Mouse (Mus musculus): Measurements from ENCODE around the gene Cdc42ep2. TPM values are rescaled to one million over a fixed set of nuclear protein-coding genes. Genes with fewer than 3 reads are reported as not detected.
A peak's percentile ranks its signal among the peaks of the same experiment; 100 is the strongest.

Gene Cdc42ep2
- total RNA-seq, 2 experiments from 2014 or later = 11.4 TPM

GRCm38 (mm10) chr19:5943404-5943803 lies 18.8 kb upstream of the Cdc42ep2 start:
- no peak for DNase-seq (ENCODE audit: low spot score in 2 of 2)

GRCm38 (mm10) chr19:5942581-5942980 lies 18.0 kb upstream of the Cdc42ep2 start:
- DNase-seq (ENCODE audit: low spot score in 2 of 2) = no peak

- no peak for DNase-seq (ENCODE audit: low spot score in 2 of 2)
Observed at GRCm38 (mm10) chr19:5940656-5941055, 16.0 kb upstream of the Cdc42ep2 start.

GRCm38 (mm10) chr19:5940173-5940572 lies 15.6 kb upstream of the Cdc42ep2 start:
- DNase-seq (ENCODE audit: low spot score in 2 of 2) = no peak

- DNase-seq (ENCODE audit: low spot score in 2 of 2) = no peak
Observed at GRCm38 (mm10) chr19:5939715-5940114, 15.1 kb upstream of the Cdc42ep2 start.

GRCm38 (mm10) chr19:5938516-5938915 lies 13.9 kb upstream of the Cdc42ep2 start:
- no peak for DNase-seq (ENCODE audit: low spot score in 2 of 2)

GRCm38 (mm10) chr19:5937836-5938406 lies 13.3 kb upstream of the Cdc42ep2 start:
- DNase-seq (ENCODE audit: low spot score in 2 of 2) = no peak

GRCm38 (mm10) chr19:5937095-5937835 lies 12.6 kb upstream of the Cdc42ep2 start:
- no peak for DNase-seq (ENCODE audit: low spot score in 2 of 2)

- no peak for DNase-seq (ENCODE audit: low spot score in 2 of 2)
Observed at GRCm38 (mm10) chr19:5935691-5936090, 11.1 kb upstream of the Cdc42ep2 start.

GRCm38 (mm10) chr19:5935266-5935665 lies 10.7 kb upstream of the Cdc42ep2 start:
- no peak for DNase-seq (ENCODE audit: low spot score in 2 of 2)

GRCm38 (mm10) chr19:5929634-5930596 lies 5.3 kb upstream of the Cdc42ep2 start:
- peak in 1 of 2 experiments; percentile 48 for DNase-seq (ENCODE audit: low spot score in 2 of 2)

GRCm38 (mm10) chr19:5928546-5928945 lies 3.9 kb upstream of the Cdc42ep2 start:
- DNase-seq (ENCODE audit: low spot score in 2 of 2) = no peak

GRCm38 (mm10) chr19:5928104-5928503 lies 3.5 kb upstream of the Cdc42ep2 start:
- DNase-seq (ENCODE audit: low spot score in 2 of 2) = no peak

GRCm38 (mm10) chr19:5927532-5927931 lies 2.9 kb upstream of the Cdc42ep2 start:
- no peak for DNase-seq (ENCODE audit: low spot score in 2 of 2)

- DNase-seq (ENCODE audit: low spot score in 2 of 2) = no peak
Observed at GRCm38 (mm10) chr19:5927026-5927425, 2.4 kb upstream of the Cdc42ep2 start.

- no peak for DNase-seq (ENCODE audit: low spot score in 2 of 2)
Observed at GRCm38 (mm10) chr19:5925311-5925855, 767 bp upstream of the Cdc42ep2 start.

GRCm38 (mm10) chr19:5923990-5924712 lies 465 bp downstream of the Cdc42ep2 start:
- DNase-seq (ENCODE audit: low spot score in 2 of 2) = peak; percentile 62 to 86

GRCm38 (mm10) chr19:5922963-5923362 lies 1.7 kb downstream of the Cdc42ep2 start:
- no peak for DNase-seq (ENCODE audit: low spot score in 2 of 2)

- DNase-seq (ENCODE audit: low spot score in 2 of 2) = no peak
Observed at GRCm38 (mm10) chr19:5922119-5922942, 2.3 kb downstream of the Cdc42ep2 start.

GRCm38 (mm10) chr19:5921715-5922114 lies 2.9 kb downstream of the Cdc42ep2 start:
- no peak for DNase-seq (ENCODE audit: low spot score in 2 of 2)

Measured in adrenal gland, postnatal 4 days (tissue).